Mouse (Mus musculus) yolk sac, embryonic 10.5 days (tissue): ENCODE measurements around the gene Olfr765.
"Not testable (repeated sequence)": the region's sequence is repeated elsewhere in the genome, so short reads cannot be mapped to it uniquely, and the experiment has no call there.

ENCODE experiments used
- DNase-seq: peaks from one replicate; pipeline ENCODE4 v3.0.0-alpha.2; 2017; ENCODE audit warnings: low spot score

Gene Olfr765

GRCm38 (mm10) chr10:129049898-129050297 lies at the start of gene Olfr765:
Olfr765 (minus strand) TSS chr10:129049998.
- DNase-seq, result not testable (repeated sequence)

GRCm38 (mm10) chr10:129099275-129099674 lies 49.5 kb upstream of the Olfr765 start, which contains the start of gene Olfr768:
Olfr768 (minus strand) TSS chr10:129099375.
- DNase-seq, result no peak

GRCm38 (mm10) chr10:129082810-129083209 lies 33.0 kb upstream of the Olfr765 start, which contains the start of gene Olfr767:
Olfr767 (minus strand) TSS chr10:129082910.
- DNase-seq, result not testable (repeated sequence)

- DNase-seq, result no peak
These were observed 19.1 kb upstream of the Olfr765 start, which contains the start of gene Olfr766-ps1 for GRCm38 (mm10) chr10:129068877-129069276. Olfr766-ps1 (minus strand) TSS chr10:129068977.

- no peak for DNase-seq
These were observed 10.0 kb downstream of the Olfr765 start, which contains the start of gene Olfr764-ps1 for GRCm38 (mm10) chr10:129039796-129040195. Olfr764-ps1 (minus strand) TSS chr10:129039896.

GRCm38 (mm10) chr10:129028343-129028742 lies 21.5 kb downstream of the Olfr765 start:
- DNase-seq, result no peak

GRCm38 (mm10) chr10:129026018-129026662 lies 23.7 kb downstream of the Olfr765 start:
- DNase-seq, result peak; percentile 26

GRCm38 (mm10) chr10:129023319-129023718 lies 26.5 kb downstream of the Olfr765 start:
- no peak for DNase-seq

GRCm38 (mm10) chr10:129014477-129014876 lies 35.3 kb downstream of the Olfr765 start:
- no peak for DNase-seq

GRCm38 (mm10) chr10:129011511-129011910 lies 38.3 kb downstream of the Olfr765 start:
- DNase-seq, result not testable (repeated sequence)

- no peak for DNase-seq
These were observed 39.4 kb downstream of the Olfr765 start, which contains the start of gene Olfr763 for GRCm38 (mm10) chr10:129010288-129010841. Olfr763 (plus strand) TSS chr10:129010791.

- peak; percentile 39 for DNase-seq
These were observed 45.5 kb downstream of the Olfr765 start for GRCm38 (mm10) chr10:129004032-129004920.

- DNase-seq, result no peak
These were observed 53.2 kb downstream of the Olfr765 start for GRCm38 (mm10) chr10:128996523-128997040.

GRCm38 (mm10) chr10:128995796-128996195 lies 54.0 kb downstream of the Olfr765 start:
- DNase-seq, result no peak
